Mouse (Mus musculus) hindbrain, postnatal 0 days (tissue): ENCODE measurements around the gene Pde4dip. TPM values are rescaled to one million over a fixed set of nuclear protein-coding genes. Genes with fewer than 3 reads are reported as not detected.

Source experiments
- ATAC-seq: fragments of 200-750 bp; cut with Nextera tagmentation; 2 replicates; pipeline ENCODE4 v1.8.0; 2017; ENCODE audit warnings: mild to moderate bottlenecking, moderate TSS enrichment, moderate library complexity
- DNase-seq: peaks from one replicate; pipeline ENCODE4 v3.0.0-alpha.2; 2015; ENCODE audit warnings: low spot score
- H3K27ac ChIP-seq: fragments of 300-500 bp; sonication (generic); 2 replicates; pipeline ENCODE4 v1.5.1; 2014; ENCODE audit warnings: mild to moderate bottlenecking
- H3K27me3 ChIP-seq: fragments of 300-500 bp; sonication (generic); 2 replicates; pipeline ENCODE4 v1.6.1; 2014; ENCODE audit warnings: low read length, mixed read lengths; ENCODE audit not compliant: insufficient read depth
- H3K36me3 ChIP-seq: fragments of 300-500 bp; sonication (generic); 2 replicates; pipeline ENCODE4 v1.6.1; 2014; ENCODE audit warnings: low read length, mixed read lengths; ENCODE audit not compliant: insufficient read depth
- H3K4me1 ChIP-seq: fragments of 300-500 bp; sonication (generic); 2 replicates; pipeline ENCODE4 v1.6.1; 2014; ENCODE audit warnings: antibody characterized with exemption, low read length, mixed read lengths; ENCODE audit not compliant: insufficient read depth
- H3K4me2 ChIP-seq: fragments of 300-500 bp; sonication (generic); 2 replicates; pipeline ENCODE4 v1.6.1; 2014; ENCODE audit warnings: low read depth, mild to moderate bottlenecking, low read length, moderate library complexity, mixed read lengths
- H3K4me3 ChIP-seq: fragments of 300-500 bp; sonication (generic); 2 replicates; pipeline ENCODE4 v1.5.1; 2014; ENCODE audit warnings: low read length
- H3K9ac ChIP-seq: fragments of 300-500 bp; sonication (generic); replicated peaks from 2 replicates; pipeline ENCODE4 v1.6.1; 2014; ENCODE audit warnings: mild to moderate bottlenecking, low read length, moderate library complexity, mixed read lengths
- H3K9me3 ChIP-seq: fragments of 300-500 bp; sonication (generic); 2 replicates; pipeline ENCODE4 v1.6.1; 2016; ENCODE audit warnings: low read length, mixed read lengths
- CTCF ChIP-seq: IDR thresholded peaks from 2 replicates; pipeline ENCODE4 v1.5.1; 2016; ENCODE audit warnings: antibody characterized with exemption, control low read depth, low read depth
- WGBS: fragments of 180-500 bp; shearing (Covaris S2); extraction: QIAGEN DNeasy Blood & Tissue Kit; methylation state at CpG from one replicate; pipeline ENCODE4 v1.1.7; 2014; 5-methylcytosine and 5-hydroxymethylcytosine counted together
- polyA plus RNA-seq: library from polyadenylated mRNA; unstranded; fragments of >200 nt; fragmentation: Nextera tagmentation; extraction: Ambion mirVana; gene quantifications from 2 replicates; pipeline ENCODE4 v1.2.1, GENCODE M21; 2015
- total RNA-seq: library from RNA; depleted of rRNA; stranded (reverse); fragments of >200 nt; gene quantifications from 2 replicates; pipeline ENCODE4 v1.2.3, GENCODE M21; 2014

Gene Pde4dip
- total and polyA plus RNA-seq, 2 experiments from 2014 or later, result 48.1 to 79.6 TPM

GRCm38 (mm10) chr3:97932771-97933170 is 44.3 kb upstream of the Pde4dip start:
- no peak overlapping the region for H3K4me2 ChIP-seq
- TF ChIP-seq CTCF, result no peak
- no peak overlapping the region for H3K9ac ChIP-seq
- no peak for DNase-seq
- no peak overlapping the region for H3K27ac ChIP-seq
- 53% methylated on average over 11 of the region's 11 CpGs for WGBS
- no peaks in the 10 kb centered on the region for H3K36me3 ChIP-seq
- H3K4me1 ChIP-seq, result peaks cover 7% of the 10 kb centered on the region
- H3K9me3 ChIP-seq, result no peaks in the 10 kb centered on the region
- H3K4me3 ChIP-seq, result no peak overlapping the region
- no peaks in the 10 kb centered on the region for H3K27me3 ChIP-seq
- no peak for ATAC-seq

- no peak for TF ChIP-seq CTCF
- Histone ChIP-seq H3K4me3 (no peak overlapping the region), H3K9me3 (no peaks in the 10 kb centered on the region), H3K4me1 (peaks cover 7% of the 10 kb centered on the region), H3K4me2 (peak overlapping the region; percentile 33; the same call in 1 of the 2 replicates), H3K36me3 (no peaks in the 10 kb centered on the region), H3K27ac (no peak overlapping the region), H3K27me3 (no peaks in the 10 kb centered on the region), H3K9ac (no peak overlapping the region)
- WGBS, result 16% methylated on average over 10 of the region's 10 CpGs
- no peak for ATAC-seq
- no peak for DNase-seq
These were observed 43.6 kb upstream of the Pde4dip start for GRCm38 (mm10) chr3:97932131-97932530.

- no peak for ATAC-seq
- DNase-seq, result no peak
- no peak for TF ChIP-seq CTCF
These were observed 42.9 kb upstream of the Pde4dip start for GRCm38 (mm10) chr3:97931310-97931885.

GRCm38 (mm10) chr3:97930787-97931158 is 42.3 kb upstream of the Pde4dip start:
- H3K9ac ChIP-seq, result no peak overlapping the region
- no peak overlapping the region for H3K27ac ChIP-seq
- no peak overlapping the region for H3K4me3 ChIP-seq
- 83% methylated on average over 8 of the region's 8 CpGs for WGBS
- H3K27me3 ChIP-seq, result no peaks in the 10 kb centered on the region
- DNase-seq, result no peak
- no peak for ATAC-seq
- peaks cover 7% of the 10 kb centered on the region for H3K4me1 ChIP-seq
- H3K9me3 ChIP-seq, result no peaks in the 10 kb centered on the region
- H3K36me3 ChIP-seq, result no peaks in the 10 kb centered on the region
- no peak overlapping the region for H3K4me2 ChIP-seq
- TF ChIP-seq CTCF, result no peak

More at GRCm38 (mm10) chr3:97931310-97931885, 42.9 kb upstream of the Pde4dip start:
- Histone ChIP-seq H3K9me3 (no peaks in the 10 kb centered on the region), H3K4me1 (peaks cover 7% of the 10 kb centered on the region), H3K36me3 (no peaks in the 10 kb centered on the region), H3K27ac (no peak overlapping the region), H3K4me3 (no peak overlapping the region), H3K4me2 (no peak overlapping the region), H3K9ac (no peak overlapping the region), H3K27me3 (no peaks in the 10 kb centered on the region)
- 63% methylated on average over 7 of the region's 7 CpGs for WGBS

- peak; percentile 33; the same call in 1 of the 2 replicates for TF ChIP-seq CTCF
- H3K36me3 ChIP-seq, result no peaks in the 10 kb centered on the region
These were observed 41.8 kb upstream of the Pde4dip start for GRCm38 (mm10) chr3:97930141-97930786.

GRCm38 (mm10) chr3:97928968-97929858 is 40.7 kb upstream of the Pde4dip start:
- peak; percentile 85 for TF ChIP-seq CTCF
- Histone ChIP-seq H3K4me3 (no peak overlapping the region), H3K4me2 (no peak overlapping the region), H3K27ac (no peak overlapping the region), H3K9me3 (no peaks in the 10 kb centered on the region), H3K9ac (no peak overlapping the region), H3K4me1 (peaks cover 7% of the 10 kb centered on the region), H3K27me3 (no peaks in the 10 kb centered on the region), H3K36me3 (no peaks in the 10 kb centered on the region)
- DNase-seq, result peak; percentile 94
- 59% methylated on average over 9 of the region's 9 CpGs for WGBS
- peak; percentile 82 for ATAC-seq

More at GRCm38 (mm10) chr3:97930141-97930786, 41.8 kb upstream of the Pde4dip start:
- Histone ChIP-seq H3K4me3 (no peak overlapping the region), H3K9me3 (no peaks in the 10 kb centered on the region), H3K4me1 (peaks cover 7% of the 10 kb centered on the region), H3K27me3 (no peaks in the 10 kb centered on the region), H3K9ac (no peak overlapping the region), H3K4me2 (no peak overlapping the region), H3K27ac (no peak overlapping the region)
- no peak for ATAC-seq
- peak; percentile 31 for DNase-seq
- WGBS, result 62% methylated on average over 12 of the region's 12 CpGs
